Mouse (Mus musculus) testis, adult 2 months (tissue): ENCODE measurements around the gene Ackr4. TPM values are rescaled to one million over a fixed set of nuclear protein-coding genes. Genes with fewer than 3 reads are reported as not detected.

Source experiments
- H3K27ac ChIP-seq: fragments of 200-500 bp; 2 replicates; pipeline ENCODE4 v1.5.1; 2012; ENCODE audit warnings: low read depth, low read length; ENCODE audit not compliant: control insufficient read depth, insufficient read depth
- H3K27me3 ChIP-seq: fragments of 200-500 bp; 2 replicates; pipeline ENCODE4 v1.6.1; 2012; ENCODE audit warnings: mild to moderate bottlenecking, low read length, moderate library complexity; ENCODE audit not compliant: control insufficient read depth, insufficient read depth
- H3K36me3 ChIP-seq: fragments of 200-500 bp; 2 replicates; pipeline ENCODE4 v1.6.1; 2012; ENCODE audit warnings: mild to moderate bottlenecking, low read length; ENCODE audit not compliant: control insufficient read depth, insufficient read depth
- H3K4me1 ChIP-seq: fragments of 200-500 bp; 2 replicates; pipeline ENCODE4 v1.6.1; 2012; ENCODE audit warnings: low read length; ENCODE audit not compliant: control insufficient read depth, insufficient read depth
- H3K4me3 ChIP-seq: fragments of 200-500 bp; 2 replicates; pipeline ENCODE4 v1.5.1; 2012; ENCODE audit warnings: low read depth, mild to moderate bottlenecking, low read length, moderate library complexity, mixed read lengths; ENCODE audit not compliant: control insufficient read depth
- CTCF ChIP-seq: fragments of 200-500 bp; IDR thresholded peaks from 2 replicates; pipeline ENCODE4 v1.5.1; 2012; ENCODE audit warnings: low read depth, mild to moderate bottlenecking, inconsistent platforms, low read length, moderate library complexity; ENCODE audit not compliant: control insufficient read depth, insufficient read depth, insufficient replicate concordance
- POLR2A ChIP-seq: fragments of 200-500 bp; IDR thresholded peaks from 2 replicates; pipeline ENCODE4 v1.6.1; 2012; ENCODE audit warnings: low read depth, mild to moderate bottlenecking, inconsistent platforms, low read length, moderate library complexity; ENCODE audit not compliant: control insufficient read depth
- polyA plus RNA-seq: library from polyadenylated mRNA; depleted of rRNA; stranded (reverse); fragments of >200 nt; gene quantifications from 2 replicates; pipeline ENCODE4 v1.2.3, GENCODE M21; 2012

The Ackr4 gene
- polyA plus RNA-seq, 1 experiment: 0.54 TPM

GRCm38 (mm10) chr9:104075808-104076207 is 50.9 kb downstream of the Ackr4 start:
- peaks cover 1% of the 10 kb centered on the region; the same call in 1 of the 2 replicates for H3K36me3 ChIP-seq
- no peaks in the 10 kb centered on the region for H3K4me1 ChIP-seq
- H3K4me3 ChIP-seq: no peak overlapping the region
- H3K27ac ChIP-seq: no peak overlapping the region
- no peaks in the 10 kb centered on the region for H3K27me3 ChIP-seq
- no peak for TF ChIP-seq POLR2A
- no peak for TF ChIP-seq CTCF

GRCm38 (mm10) chr9:104070863-104071604 is 55.7 kb downstream of the Ackr4 start:
- no peaks in the 10 kb centered on the region for H3K27me3 ChIP-seq
- no peaks in the 10 kb centered on the region for H3K36me3 ChIP-seq
- TF ChIP-seq POLR2A (no peak), CTCF (no peak)
- no peak overlapping the region for H3K4me3 ChIP-seq
- H3K27ac ChIP-seq: no peak overlapping the region
- H3K4me1 ChIP-seq: no peaks in the 10 kb centered on the region

GRCm38 (mm10) chr9:104070241-104070640 is 56.5 kb downstream of the Ackr4 start:
- Histone ChIP-seq H3K36me3 (no peaks in the 10 kb centered on the region), H3K27me3 (no peaks in the 10 kb centered on the region)
- no peak for TF ChIP-seq POLR2A
- TF ChIP-seq CTCF: no peak

GRCm38 (mm10) chr9:104064571-104064970 is 62.2 kb downstream of the Ackr4 start:
- H3K4me1 ChIP-seq: peaks cover 5% of the 10 kb centered on the region
- no peaks in the 10 kb centered on the region for H3K36me3 ChIP-seq
- no peak overlapping the region for H3K4me3 ChIP-seq
- no peak for TF ChIP-seq CTCF
- no peak for TF ChIP-seq POLR2A
- H3K27ac ChIP-seq: no peak overlapping the region
- no peaks in the 10 kb centered on the region for H3K27me3 ChIP-seq

More at GRCm38 (mm10) chr9:104070241-104070640, 56.5 kb downstream of the Ackr4 start:
- no peak overlapping the region for H3K4me3 ChIP-seq
- no peak overlapping the region for H3K27ac ChIP-seq
- H3K4me1 ChIP-seq: no peaks in the 10 kb centered on the region

- H3K36me3 ChIP-seq: no peaks in the 10 kb centered on the region
- peak within 1 kb of the TSS; percentile 93 for H3K4me3 ChIP-seq
- no peaks in the 10 kb centered on the region for H3K27me3 ChIP-seq
- peaks cover 5% of the 10 kb centered on the region for H3K4me1 ChIP-seq
- TF ChIP-seq POLR2A: 0 out of 2 replicates have a peak, but pooled peaks have one; percentile 3
- no peak for TF ChIP-seq CTCF
- peak within 1 kb of the TSS; percentile 81 for H3K27ac ChIP-seq
Observed at GRCm38 (mm10) chr9:104063244-104063961, 63.3 kb downstream of the Ackr4 start, which contains the start of gene Acad11. Gene Acad11, plus strand, starts transcription at chr9:104063377.

- no peaks in the 10 kb centered on the region for H3K36me3 ChIP-seq
- peak within 1 kb of the TSS; percentile 81 for H3K27ac ChIP-seq
Observed at GRCm38 (mm10) chr9:104062430-104063243, 64.1 kb downstream of the Ackr4 start, which contains the start of gene Uba5. Gene Uba5, minus strand, starts transcription at chr9:104063134.

GRCm38 (mm10) chr9:104051028-104051427 is 75.7 kb downstream of the Ackr4 start:
- Histone ChIP-seq H3K4me1 (no peaks in the 10 kb centered on the region), H3K27me3 (no peaks in the 10 kb centered on the region), H3K27ac (no peak overlapping the region), H3K36me3 (peaks cover 4% of the 10 kb centered on the region), H3K4me3 (no peak overlapping the region)
- TF ChIP-seq CTCF (no peak), POLR2A (no peak)

More at GRCm38 (mm10) chr9:104062430-104063243, 64.1 kb downstream of the Ackr4 start, which contains the start of gene Uba5:
- Histone ChIP-seq H3K27me3 (no peaks in the 10 kb centered on the region), H3K4me1 (peaks cover 5% of the 10 kb centered on the region), H3K4me3 (peak within 1 kb of the TSS; percentile 93)
- TF ChIP-seq POLR2A (peak; percentile 58; the same call in 1 of the 2 replicates), CTCF (no peak)
